Mouse (Mus musculus): ENCODE measurements at regions not wholly inside any gene's neighbourhood (a gene's known extent, or its start where the extent isn't known, plus 50 kb on each side); places are given as distances from the start of the nearest gene placed in this dataset.

GRCm38 (mm10) chr14:31969531-31969930, 59.3 kb upstream of the Galnt15 start:
- Histone ChIP-seq H3K4me1 (ENCODE audit: control insufficient read depth, insufficient read depth, low read length) (no peaks in the 10 kb centered on the region), H3K9ac (ENCODE audit: low read depth, low read length) (no peak overlapping the region), H3K27me3 (ENCODE audit: control insufficient read depth, insufficient read depth, low read depth, low read length) (no peaks in the 10 kb centered on the region), H3K4me3 (ENCODE audit: low read depth, low read length) (no peak overlapping the region), H3K4me2 (ENCODE audit: low read length) (no peak overlapping the region), H3K36me3 (ENCODE audit: control insufficient read depth, insufficient read depth, low read length) (no peaks in the 10 kb centered on the region), H3K27ac (ENCODE audit: low read length) (no peak overlapping the region), H3K9me3 (replicated peaks; ENCODE audit: control insufficient read depth, low read length, poor library complexity, severe bottlenecking) (no peaks in the 10 kb centered on the region)
- ATAC-seq = no peak
- WGBS = 82% methylated on average over 4 of the region's 4 CpGs

GRCm38 (mm10) chr14:31970245-31970830, 58.5 kb upstream of the Galnt15 start:
- Histone ChIP-seq H3K9me3 (replicated peaks; ENCODE audit: control insufficient read depth, low read length, poor library complexity, severe bottlenecking) (no peaks in the 10 kb centered on the region), H3K9ac (ENCODE audit: low read depth, low read length) (no peak overlapping the region), H3K36me3 (ENCODE audit: control insufficient read depth, insufficient read depth, low read length) (no peaks in the 10 kb centered on the region), H3K4me1 (ENCODE audit: control insufficient read depth, insufficient read depth, low read length) (no peaks in the 10 kb centered on the region), H3K27me3 (ENCODE audit: control insufficient read depth, insufficient read depth, low read depth, low read length) (no peaks in the 10 kb centered on the region), H3K27ac (ENCODE audit: low read length) (no peak overlapping the region), H3K4me3 (ENCODE audit: low read depth, low read length) (no peak overlapping the region), H3K4me2 (ENCODE audit: low read length) (no peak overlapping the region)
- 88% methylated on average over 3 of the region's 3 CpGs for WGBS
- ATAC-seq = no peak

GRCm38 (mm10) chr14:31970851-31971250, 57.9 kb upstream of the Galnt15 start:
- Histone ChIP-seq H3K9me3 (replicated peaks; ENCODE audit: control insufficient read depth, low read length, poor library complexity, severe bottlenecking) (no peaks in the 10 kb centered on the region), H3K4me3 (ENCODE audit: low read depth, low read length) (no peak overlapping the region), H3K36me3 (ENCODE audit: control insufficient read depth, insufficient read depth, low read length) (no peaks in the 10 kb centered on the region), H3K4me1 (ENCODE audit: control insufficient read depth, insufficient read depth, low read length) (no peaks in the 10 kb centered on the region), H3K4me2 (ENCODE audit: low read length) (no peak overlapping the region), H3K9ac (ENCODE audit: low read depth, low read length) (no peak overlapping the region), H3K27ac (ENCODE audit: low read length) (no peak overlapping the region), H3K27me3 (ENCODE audit: control insufficient read depth, insufficient read depth, low read depth, low read length) (no peaks in the 10 kb centered on the region)
- 93% methylated on average over 9 of the region's 9 CpGs for WGBS
- no peak for ATAC-seq

- H3K9me3 ChIP-seq (replicated peaks; ENCODE audit: control insufficient read depth, low read length, poor library complexity, severe bottlenecking) = no peaks in the 10 kb centered on the region
- H3K9ac ChIP-seq (ENCODE audit: low read depth, low read length) = no peak overlapping the region
- H3K27me3 ChIP-seq (ENCODE audit: control insufficient read depth, insufficient read depth, low read depth, low read length) = no peaks in the 10 kb centered on the region
- ATAC-seq = no peak
- H3K4me3 ChIP-seq (ENCODE audit: low read depth, low read length) = no peak overlapping the region
- no peaks in the 10 kb centered on the region for H3K4me1 ChIP-seq (ENCODE audit: control insufficient read depth, insufficient read depth, low read length)
- no peaks in the 10 kb centered on the region for H3K36me3 ChIP-seq (ENCODE audit: control insufficient read depth, insufficient read depth, low read length)
- no peak overlapping the region for H3K4me2 ChIP-seq (ENCODE audit: low read length)
- 93% methylated on average over 4 of the region's 4 CpGs for WGBS
- no peak overlapping the region for H3K27ac ChIP-seq (ENCODE audit: low read length)
Observed at GRCm38 (mm10) chr14:31973702-31974101, 55.1 kb upstream of the Galnt15 start.

GRCm38 (mm10) chr14:31978196-31978595, 50.6 kb upstream of the Galnt15 start:
- H3K27me3 ChIP-seq (ENCODE audit: control insufficient read depth, insufficient read depth, low read depth, low read length) = no peaks in the 10 kb centered on the region
- H3K27ac ChIP-seq (ENCODE audit: low read length) = no peak overlapping the region
- H3K4me3 ChIP-seq (ENCODE audit: low read depth, low read length) = no peak overlapping the region
- H3K4me2 ChIP-seq (ENCODE audit: low read length) = no peak overlapping the region
- no peaks in the 10 kb centered on the region for H3K36me3 ChIP-seq (ENCODE audit: control insufficient read depth, insufficient read depth, low read length)
- no peaks in the 10 kb centered on the region for H3K4me1 ChIP-seq (ENCODE audit: control insufficient read depth, insufficient read depth, low read length)
- 88% methylated on average over 4 of the region's 4 CpGs for WGBS
- no peaks in the 10 kb centered on the region for H3K9me3 ChIP-seq (replicated peaks; ENCODE audit: control insufficient read depth, low read length, poor library complexity, severe bottlenecking)
- no peak for ATAC-seq
- H3K9ac ChIP-seq (ENCODE audit: low read depth, low read length) = no peak overlapping the region

GRCm38 (mm10) chr14:31978690-31979089, 50.1 kb upstream of the Galnt15 start:
- Histone ChIP-seq H3K4me1 (ENCODE audit: control insufficient read depth, insufficient read depth, low read length) (no peaks in the 10 kb centered on the region), H3K9me3 (replicated peaks; ENCODE audit: control insufficient read depth, low read length, poor library complexity, severe bottlenecking) (no peaks in the 10 kb centered on the region), H3K4me2 (ENCODE audit: low read length) (no peak overlapping the region), H3K27ac (ENCODE audit: low read length) (no peak overlapping the region), H3K27me3 (ENCODE audit: control insufficient read depth, insufficient read depth, low read depth, low read length) (no peaks in the 10 kb centered on the region), H3K9ac (ENCODE audit: low read depth, low read length) (no peak overlapping the region), H3K36me3 (ENCODE audit: control insufficient read depth, insufficient read depth, low read length) (no peaks in the 10 kb centered on the region), H3K4me3 (ENCODE audit: low read depth, low read length) (no peak overlapping the region)
- WGBS = 74% methylated on average over 3 of the region's 3 CpGs
- ATAC-seq = no peak
